Mouse (Mus musculus): ENCODE data around the gene Nr1d2. TPM values are rescaled to one million over a fixed set of nuclear protein-coding genes. Genes with fewer than 3 reads are reported as not detected.
"Not testable (repeated sequence)": the region's sequence is repeated elsewhere in the genome, so short reads cannot be mapped to it uniquely, and the experiment has no call there.

The Nr1d2 gene
- polyA plus RNA-seq, 1 experiment from 2014 or later: 29.4 TPM

DNA sequence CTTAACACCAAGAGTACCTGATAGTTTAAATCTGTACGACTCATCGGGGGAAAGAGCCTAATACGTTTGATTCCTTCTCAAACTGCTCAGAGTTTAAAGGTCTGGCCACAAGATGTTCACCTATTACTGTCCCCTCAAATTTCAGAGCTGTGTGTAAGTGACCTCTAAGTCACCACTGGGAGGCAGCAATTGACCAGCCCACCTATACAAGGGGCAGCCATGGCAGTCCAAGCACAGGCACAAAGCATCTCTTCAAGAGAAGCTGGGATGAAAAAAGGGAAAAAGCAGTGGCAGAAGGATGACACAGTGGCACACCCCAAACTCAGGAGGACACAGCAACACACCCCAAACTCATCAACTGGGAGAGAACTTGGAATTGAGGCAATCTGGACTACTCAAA lies 28.1 kb downstream of the Nr1d2 start:
- WGBS (ENCODE audit: missing documents): 91% methylated on average over 3 of the region's 3 CpGs
- Histone ChIP-seq H3K27ac (no peak overlapping the region), H3K4me3 (ENCODE audit: inconsistent target) (no peak overlapping the region), H3K36me3 (ENCODE audit: inconsistent target) (peaks cover 64% of the 10 kb centered on the region), H3K79me2 (ENCODE audit: inconsistent target) (no peaks in the 10 kb centered on the region)

- H3K4me3 ChIP-seq (ENCODE audit: inconsistent target); H3K27ac ChIP-seq; H3K79me2 ChIP-seq (ENCODE audit: inconsistent target): not testable (repeated sequence)
- WGBS (ENCODE audit: missing documents): no CpG with 5 or more reads among the region's 1 CpGs
- H3K36me3 ChIP-seq (ENCODE audit: inconsistent target): peaks cover 33% of the 10 kb centered on the region
Observed at GRCm38 (mm10) chr14:18204315-18204714, 34.6 kb downstream of the Nr1d2 start.

- no peak overlapping the region for H3K27ac ChIP-seq
- peaks cover 9% of the 10 kb centered on the region; the same call in 1 of the 2 replicates for H3K36me3 ChIP-seq (ENCODE audit: inconsistent target)
- no peaks in the 10 kb centered on the region for H3K79me2 ChIP-seq (ENCODE audit: inconsistent target)
- H3K4me3 ChIP-seq (ENCODE audit: inconsistent target): no peak overlapping the region
- 96% methylated on average over 5 of the region's 5 CpGs for WGBS (ENCODE audit: missing documents)
Observed at GRCm38 (mm10) chr14:18201413-18201812, 37.5 kb downstream of the Nr1d2 start.

GRCm38 (mm10) chr14:18186883-18187417 lies 52.0 kb downstream of the Nr1d2 start:
- no peak overlapping the region for H3K27ac ChIP-seq
- 26% methylated on average over 8 of the region's 9 CpGs for whole genome bisulfite sequencing (ENCODE audit: missing documents)
- H3K79me2 ChIP-seq (ENCODE audit: inconsistent target): no peaks in the 10 kb centered on the region
- no peaks in the 10 kb centered on the region for H3K36me3 ChIP-seq (ENCODE audit: inconsistent target)
- no peak overlapping the region for H3K4me3 ChIP-seq (ENCODE audit: inconsistent target)

- WGBS (ENCODE audit: missing documents): 78% methylated on average over 2 of the region's 2 CpGs
- H3K79me2 ChIP-seq (ENCODE audit: inconsistent target); H3K4me3 ChIP-seq (ENCODE audit: inconsistent target); H3K36me3 ChIP-seq (ENCODE audit: inconsistent target); H3K27ac ChIP-seq: not testable (repeated sequence)
Observed at GRCm38 (mm10) chr14:18177531-18177930, 61.4 kb downstream of the Nr1d2 start.

GRCm38 (mm10) chr14:18167597-18167996 lies 71.3 kb downstream of the Nr1d2 start:
- 89% methylated on average over 3 of the region's 3 CpGs for WGBS (ENCODE audit: missing documents)
- H3K36me3 ChIP-seq (ENCODE audit: inconsistent target): no peaks in the 10 kb centered on the region
- no peak overlapping the region for H3K27ac ChIP-seq
- H3K79me2 ChIP-seq (ENCODE audit: inconsistent target): no peaks in the 10 kb centered on the region
- no peak overlapping the region for H3K4me3 ChIP-seq (ENCODE audit: inconsistent target)

DNA sequence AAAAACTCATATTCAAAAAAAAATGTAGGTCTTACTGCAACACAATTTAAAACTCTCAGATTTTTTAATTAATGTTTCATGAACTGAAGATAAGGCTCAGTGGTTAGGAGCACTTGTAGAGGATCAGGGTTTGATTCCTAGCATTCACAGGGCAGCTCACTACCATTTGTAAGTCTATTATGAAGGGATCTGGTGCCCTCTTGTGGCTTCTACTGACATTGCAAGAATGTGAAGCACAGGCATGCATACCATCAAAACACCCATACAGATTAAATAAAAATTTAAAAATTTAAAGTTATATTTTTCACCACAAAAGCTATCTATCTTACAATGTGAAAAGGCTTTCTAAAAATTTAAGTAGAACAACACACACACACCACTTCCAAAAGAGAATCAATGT lies 71.9 kb downstream of the Nr1d2 start:
- Histone ChIP-seq H3K4me3 (ENCODE audit: inconsistent target) (no peak overlapping the region), H3K27ac (no peak overlapping the region), H3K36me3 (ENCODE audit: inconsistent target) (no peaks in the 10 kb centered on the region), H3K79me2 (ENCODE audit: inconsistent target) (no peaks in the 10 kb centered on the region)

Other genes starting within 250 kb of the Nr1d2 start
- 6.7 to 11.3 TPM (median 8.8 TPM) in 3 replicates for gene Nkiras1, start 32.0 kb upstream of the Nr1d2 start, polyA plus RNA-seq (2018)
- gene Rpl15, start 32.3 kb upstream of the Nr1d2 start, polyA plus RNA-seq (2018): 300 to 721 TPM (median 628 TPM) in 3 replicates
- 68.1 to 103 TPM (median 98.7 TPM) in 3 replicates for gene Ube2e1, start 92.7 kb upstream of the Nr1d2 start, polyA plus RNA-seq (2018)